Mouse (Mus musculus) forebrain, postnatal 0 days (tissue): ENCODE results near the gene Mmp2. TPM values are rescaled to one million over a fixed set of nuclear protein-coding genes. Genes with fewer than 3 reads are reported as not detected.

Experiments used
- ATAC-seq: fragments of 200-750 bp; cut with Nextera tagmentation; 2 replicates; pipeline ENCODE4 v1.8.0; 2017; ENCODE audit warnings: mild to moderate bottlenecking, moderate library complexity
- DNase-seq: peaks from one replicate; pipeline ENCODE4 v3.0.0-alpha.2; 2015
- H3K27ac ChIP-seq: fragments of 300-500 bp; sonication (generic); 2 replicates; pipeline ENCODE4 v1.5.1; 2014; ENCODE audit warnings: low read depth, mild to moderate bottlenecking, antibody characterized with exemption, low read length, moderate library complexity, mixed read lengths
- H3K27me3 ChIP-seq: fragments of 300-500 bp; sonication (generic); 2 replicates; pipeline ENCODE4 v1.6.1; 2014; ENCODE audit warnings: mild to moderate bottlenecking, low read length, mixed read lengths; ENCODE audit not compliant: insufficient read depth
- H3K36me3 ChIP-seq: fragments of 300-500 bp; sonication (generic); 2 replicates; pipeline ENCODE4 v1.6.1; 2014; ENCODE audit warnings: mild to moderate bottlenecking, moderate library complexity; ENCODE audit not compliant: insufficient read depth
- H3K4me1 ChIP-seq: fragments of 300-500 bp; sonication (generic); 2 replicates; pipeline ENCODE4 v1.6.1; 2014; ENCODE audit warnings: antibody characterized with exemption; ENCODE audit not compliant: insufficient read depth
- H3K4me2 ChIP-seq: fragments of 300-500 bp; sonication (generic); 2 replicates; pipeline ENCODE4 v1.6.1; 2014; ENCODE audit warnings: low read depth, mild to moderate bottlenecking, moderate library complexity
- H3K4me3 ChIP-seq: fragments of 300-500 bp; sonication (generic); 2 replicates; pipeline ENCODE4 v1.5.1; 2014; ENCODE audit warnings: low read depth, low read length, mixed read lengths
- H3K9ac ChIP-seq: fragments of 300-500 bp; sonication (generic); 2 replicates; pipeline ENCODE4 v1.6.1; 2014; ENCODE audit warnings: mild to moderate bottlenecking
- H3K9me3 ChIP-seq: fragments of 300-500 bp; sonication (generic); 2 replicates; pipeline ENCODE4 v1.6.1; 2016; ENCODE audit warnings: low read length
- CTCF ChIP-seq: sonication (generic); IDR thresholded peaks from 2 replicates; pipeline ENCODE4 v1.5.1; 2016; ENCODE audit warnings: antibody characterized with exemption, control low read depth, low read depth
- WGBS: fragments of 180-500 bp; shearing (Covaris S2); extraction: QIAGEN DNeasy Blood & Tissue Kit; methylation state at CpG from one replicate; pipeline ENCODE4 v1.1.7; 2014; 5-methylcytosine and 5-hydroxymethylcytosine counted together
- polyA plus RNA-seq: library from polyadenylated mRNA; unstranded; fragments of >200 nt; fragmentation: Nextera tagmentation; extraction: Ambion mirVana; gene quantifications from 2 replicates; pipeline ENCODE4 v1.2.1, GENCODE M21; 2015
- total RNA-seq: library from RNA; depleted of rRNA; stranded (reverse); fragments of >200 nt; gene quantifications from 2 replicates; pipeline ENCODE4 v1.2.3, GENCODE M21; 2014

Gene Mmp2
- total and polyA plus RNA-seq, 2 experiments from 2014 or later: 14.2 to 19.5 TPM

DNA sequence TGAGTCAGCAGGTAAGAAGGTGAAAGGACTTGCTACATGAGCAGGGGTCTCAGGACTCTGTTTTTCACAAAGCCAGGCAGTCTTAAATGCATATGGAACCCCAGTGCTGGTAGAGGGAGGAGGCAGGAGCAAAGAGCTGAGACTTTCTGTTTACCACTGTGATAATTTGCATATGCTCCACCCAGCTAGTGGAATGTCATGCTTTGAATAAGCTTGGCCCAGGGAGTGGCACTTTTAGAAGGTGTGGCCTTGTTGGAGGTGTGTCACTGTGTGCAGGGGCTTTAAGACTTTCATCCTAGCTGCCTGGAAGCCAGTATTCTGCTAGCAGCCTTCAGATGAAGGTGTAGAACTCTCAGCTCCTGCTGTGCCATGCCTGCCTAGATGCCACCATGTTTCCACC lies 5.9 kb upstream of the Mmp2 start:
- ATAC-seq (no peak), DNase-seq (no peak)
- H3K9me3 ChIP-seq: no peaks in the 10 kb centered on the region
- H3K36me3 ChIP-seq: no peaks in the 10 kb centered on the region
- no peak for TF ChIP-seq CTCF
- H3K9ac ChIP-seq: no peak overlapping the region
- H3K4me1 ChIP-seq: no peaks in the 10 kb centered on the region
- H3K4me3 ChIP-seq: no peak overlapping the region
- no peak overlapping the region for H3K4me2 ChIP-seq
- H3K27me3 ChIP-seq: no peaks in the 10 kb centered on the region
- no peak overlapping the region for H3K27ac ChIP-seq

DNA sequence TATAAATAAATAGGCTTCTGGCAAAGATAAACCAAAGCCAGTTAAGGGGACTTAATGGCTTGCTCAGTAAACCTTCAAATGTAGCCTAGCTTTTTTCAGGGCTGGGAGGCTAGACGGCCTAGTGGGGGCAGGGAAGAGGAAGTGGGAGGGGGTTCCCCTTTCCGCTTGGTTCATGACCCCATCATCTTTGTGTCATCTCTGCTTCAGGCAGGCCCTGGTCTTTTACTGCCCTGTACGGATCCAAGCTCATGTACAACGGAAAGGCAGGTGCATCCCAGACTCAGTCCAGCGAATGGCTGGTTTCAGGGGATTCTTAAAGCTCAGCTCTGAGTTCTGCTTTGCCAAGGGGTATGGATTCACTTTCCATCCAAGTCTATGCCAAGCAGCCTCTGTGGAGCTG lies 4.7 kb upstream of the Mmp2 start:
- Histone ChIP-seq H3K9me3 (no peaks in the 10 kb centered on the region), H3K27me3 (no peaks in the 10 kb centered on the region; the same call in 1 of the 2 replicates), H3K4me2 (no peak overlapping the region), H3K36me3 (no peaks in the 10 kb centered on the region), H3K27ac (no peak overlapping the region), H3K4me3 (no peak overlapping the region), H3K4me1 (no peaks in the 10 kb centered on the region), H3K9ac (no peak overlapping the region)
- no peak for ATAC-seq
- no peak for DNase-seq
- TF ChIP-seq CTCF: no peak
- WGBS: 85% methylated on average over 5 of the region's 5 CpGs

DNA sequence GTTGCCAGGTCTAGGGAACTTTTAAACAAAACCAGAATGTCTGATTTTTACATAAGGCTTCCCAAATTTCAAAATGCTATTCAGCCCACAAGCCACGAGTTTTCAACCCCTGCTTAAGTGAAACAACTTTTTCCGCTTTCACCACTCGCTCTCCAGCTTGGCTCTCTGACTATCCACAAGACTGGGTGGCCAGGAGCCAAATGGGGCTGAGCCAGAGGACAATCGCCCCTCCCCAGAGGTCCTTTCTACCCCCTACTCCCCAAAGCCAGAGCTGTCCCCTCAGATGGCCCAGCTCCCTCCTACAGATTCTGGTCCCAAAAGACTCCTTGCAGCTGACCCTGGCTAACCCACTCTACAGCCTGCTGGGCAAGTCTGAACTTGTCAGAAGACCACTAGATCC lies 1.1 kb upstream of the Mmp2 start:
- WGBS: 54% methylated on average over 4 of the region's 4 CpGs
- Histone ChIP-seq H3K9ac (no peak overlapping the region), H3K27ac (no peak overlapping the region), H3K9me3 (no peaks in the 10 kb centered on the region), H3K4me3 (no peak overlapping the region), H3K27me3 (peaks cover 7% of the 10 kb centered on the region; the same call in 1 of the 2 replicates), H3K4me2 (no peak overlapping the region), H3K36me3 (no peaks in the 10 kb centered on the region), H3K4me1 (peaks cover 4% of the 10 kb centered on the region; the same call in 1 of the 2 replicates)
- no peak for ATAC-seq
- no peak for DNase-seq
- no peak for TF ChIP-seq CTCF

DNA sequence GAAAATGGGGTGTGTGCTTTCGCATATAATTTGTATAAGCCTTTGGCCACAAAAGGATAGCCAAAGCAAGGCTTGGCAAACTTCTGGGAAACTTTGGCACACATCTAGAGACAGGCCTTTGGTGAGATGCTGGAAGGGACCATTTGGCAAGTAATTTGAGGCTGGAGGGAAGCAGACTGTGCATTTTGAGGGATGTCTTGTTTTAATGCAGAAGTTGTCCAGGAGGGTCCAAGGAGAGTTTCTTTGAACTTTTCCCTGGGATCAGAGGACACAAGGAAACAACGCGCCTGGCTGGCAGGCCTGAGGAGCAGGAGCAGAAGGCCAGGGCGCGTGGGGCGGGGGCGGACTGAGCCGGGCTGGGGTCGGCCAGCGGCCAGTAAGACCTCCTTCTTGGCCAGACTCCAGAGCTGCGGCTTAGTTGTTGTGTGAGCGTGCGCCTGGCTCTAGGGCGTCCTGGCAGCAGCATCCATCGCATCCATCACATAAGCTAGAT lies 1.2 kb downstream of the Mmp2 start:
- WGBS: 17% methylated on average over 15 of the region's 15 CpGs
- Histone ChIP-seq H3K4me3 (no peak overlapping the region), H3K9me3 (no peaks in the 10 kb centered on the region), H3K9ac (no peak overlapping the region), H3K36me3 (no peaks in the 10 kb centered on the region), H3K4me1 (peaks cover 4% of the 10 kb centered on the region; the same call in 1 of the 2 replicates), H3K4me2 (0 out of 2 replicates have a peak overlapping the region, but pooled peaks have one; percentile 67), H3K27ac (no peak overlapping the region), H3K27me3 (peaks cover 7% of the 10 kb centered on the region; the same call in 1 of the 2 replicates)
- ATAC-seq (peak; percentile 78), DNase-seq (peak; percentile 69)
- TF ChIP-seq CTCF: no peak

DNA sequence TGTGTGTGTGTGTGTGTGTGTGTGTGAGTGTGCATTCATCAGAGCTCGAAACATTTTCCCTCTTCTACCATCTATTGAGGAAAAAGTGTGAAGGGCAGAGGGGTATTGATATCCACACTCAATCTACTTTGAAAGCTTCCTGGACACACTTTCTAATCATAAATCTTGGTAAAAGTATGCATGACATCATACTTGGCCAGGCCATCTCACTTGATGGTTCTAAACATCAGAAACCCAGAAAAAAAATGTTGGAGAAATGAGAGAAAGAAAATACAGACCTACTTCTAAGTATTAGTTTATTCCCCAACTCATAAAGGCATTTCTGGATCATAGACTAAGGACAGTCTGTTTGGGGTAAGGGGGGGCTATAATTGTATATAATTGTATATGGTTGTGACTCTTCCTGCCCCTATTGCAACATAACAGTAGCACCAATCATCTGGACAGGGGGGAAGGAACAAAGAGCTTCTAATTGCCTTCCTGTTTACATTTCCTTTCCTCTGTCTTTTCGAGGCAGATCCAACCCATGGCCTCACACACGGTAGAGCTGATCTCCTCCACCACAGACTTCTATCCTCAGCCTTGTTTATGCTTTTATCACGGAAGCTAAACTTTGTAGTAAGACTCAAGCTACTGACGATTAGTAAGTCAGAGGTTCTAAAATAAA lies 7.1 kb downstream of the Mmp2 start:
- Histone ChIP-seq H3K4me2 (no peak overlapping the region), H3K27ac (no peak overlapping the region), H3K9me3 (no peaks in the 10 kb centered on the region), H3K27me3 (no peaks in the 10 kb centered on the region), H3K4me3 (no peak overlapping the region), H3K36me3 (no peaks in the 10 kb centered on the region), H3K9ac (no peak overlapping the region), H3K4me1 (no peaks in the 10 kb centered on the region)
- WGBS: 77% methylated on average over 5 of the region's 5 CpGs
- DNase-seq (no peak), ATAC-seq (no peak)
- no peak for TF ChIP-seq CTCF

DNA sequence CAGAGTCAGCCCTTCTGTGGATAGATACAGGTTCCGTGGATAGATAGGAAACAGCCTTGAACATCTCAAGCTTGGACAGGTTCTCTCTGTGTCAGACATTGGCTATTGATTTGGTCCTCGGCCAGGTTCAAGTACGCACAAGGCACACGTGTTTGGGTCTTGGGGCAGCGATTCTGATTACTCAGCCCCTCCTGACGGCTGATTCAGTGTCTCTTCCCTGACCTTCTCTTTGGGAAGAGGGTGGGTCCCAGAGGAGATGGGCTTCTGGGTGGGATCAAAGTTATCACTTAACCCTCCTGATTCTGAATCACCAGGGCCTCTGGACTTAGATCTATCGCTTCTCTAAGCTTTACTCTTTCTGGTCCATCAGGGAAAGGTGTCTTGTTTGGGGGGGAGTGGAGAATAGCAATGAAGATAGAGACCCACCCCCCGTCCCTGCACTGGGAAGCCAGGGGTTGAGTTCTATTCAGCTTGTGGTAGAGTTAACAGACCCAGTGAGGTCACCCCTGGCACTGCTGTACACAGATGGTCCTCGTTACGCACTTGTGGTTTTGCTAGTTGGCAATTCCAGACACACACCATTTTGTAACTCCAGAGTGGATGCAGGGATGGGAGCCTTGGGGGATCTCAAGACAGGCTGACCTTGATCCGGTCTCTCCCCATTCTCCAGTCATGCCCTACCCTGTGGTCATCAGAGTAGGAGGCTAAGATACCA lies 7.9 kb downstream of the Mmp2 start:
- DNase-seq (no peak), ATAC-seq (no peak)
- Histone ChIP-seq H3K9ac (no peak overlapping the region), H3K4me3 (no peak overlapping the region), H3K36me3 (no peaks in the 10 kb centered on the region), H3K27me3 (no peaks in the 10 kb centered on the region), H3K27ac (no peak overlapping the region), H3K4me2 (no peak overlapping the region), H3K9me3 (no peaks in the 10 kb centered on the region), H3K4me1 (no peaks in the 10 kb centered on the region)
- WGBS: 84% methylated on average over 11 of the region's 11 CpGs
- TF ChIP-seq CTCF: no peak

DNA sequence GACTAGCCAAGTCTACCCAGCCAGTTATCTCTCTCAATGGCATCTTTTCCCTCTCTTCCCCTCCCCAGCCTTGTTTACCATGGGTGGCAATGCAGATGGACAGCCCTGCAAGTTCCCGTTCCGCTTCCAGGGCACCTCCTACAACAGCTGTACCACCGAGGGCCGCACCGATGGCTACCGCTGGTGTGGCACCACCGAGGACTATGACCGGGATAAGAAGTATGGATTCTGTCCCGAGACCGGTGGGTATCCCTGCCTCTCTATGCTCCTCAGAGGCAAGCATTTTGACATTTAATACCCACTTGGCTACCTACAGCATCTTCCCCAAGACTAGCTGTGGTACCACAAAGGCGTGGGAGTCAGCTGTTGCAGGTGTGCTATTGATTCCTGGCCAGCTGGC lies 8.8 kb downstream of the Mmp2 start:
- no peak for TF ChIP-seq CTCF
- Histone ChIP-seq H3K27ac (no peak overlapping the region), H3K36me3 (no peaks in the 10 kb centered on the region), H3K9me3 (no peaks in the 10 kb centered on the region), H3K4me3 (no peak overlapping the region), H3K4me1 (no peaks in the 10 kb centered on the region), H3K27me3 (no peaks in the 10 kb centered on the region), H3K9ac (no peak overlapping the region), H3K4me2 (no peak overlapping the region)
- 96% methylated on average over 11 of the region's 11 CpGs for WGBS
- ATAC-seq (no peak), DNase-seq (no peak)
